Mouse (Mus musculus): Measurements from ENCODE around the gene Psmc3. TPM values are rescaled to one million over a fixed set of nuclear protein-coding genes. Genes with fewer than 3 reads are reported as not detected.

The Psmc3 gene
- 134 TPM for total RNA-seq (2023)

DNA sequence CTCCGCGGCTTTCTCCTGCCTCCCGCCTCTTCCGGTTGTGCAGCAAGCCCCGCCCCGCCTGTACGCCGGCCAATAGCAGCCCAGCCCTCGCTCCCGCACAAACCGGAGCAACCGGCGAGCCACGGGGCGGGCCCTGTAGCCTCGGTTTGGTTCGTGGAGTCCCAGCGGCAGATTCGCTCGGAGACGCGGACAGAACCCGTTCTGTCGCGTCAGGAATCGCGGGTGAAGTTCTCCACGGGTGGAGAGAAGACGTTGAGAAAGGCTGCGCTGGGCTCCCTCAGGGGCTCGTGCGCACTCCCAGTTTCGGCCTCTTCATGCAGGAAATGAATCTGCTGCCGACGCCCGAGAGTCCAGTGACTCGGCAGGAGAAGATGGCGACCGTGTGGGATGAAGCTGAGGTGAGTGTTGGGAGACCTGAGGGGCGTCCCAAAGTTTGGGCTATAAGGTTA is at the start of gene Psmc3:
Psmc3 (plus strand) TSS at position 76 of the 449 bp plus-strand sequence.

GRCm38 (mm10) chr2:91035385-91035784 is 18.4 kb upstream of the Psmc3 start, which contains the start of gene Rapsn:
Gene Rapsn, plus strand, starts transcription at chr2:91035620.

DNA sequence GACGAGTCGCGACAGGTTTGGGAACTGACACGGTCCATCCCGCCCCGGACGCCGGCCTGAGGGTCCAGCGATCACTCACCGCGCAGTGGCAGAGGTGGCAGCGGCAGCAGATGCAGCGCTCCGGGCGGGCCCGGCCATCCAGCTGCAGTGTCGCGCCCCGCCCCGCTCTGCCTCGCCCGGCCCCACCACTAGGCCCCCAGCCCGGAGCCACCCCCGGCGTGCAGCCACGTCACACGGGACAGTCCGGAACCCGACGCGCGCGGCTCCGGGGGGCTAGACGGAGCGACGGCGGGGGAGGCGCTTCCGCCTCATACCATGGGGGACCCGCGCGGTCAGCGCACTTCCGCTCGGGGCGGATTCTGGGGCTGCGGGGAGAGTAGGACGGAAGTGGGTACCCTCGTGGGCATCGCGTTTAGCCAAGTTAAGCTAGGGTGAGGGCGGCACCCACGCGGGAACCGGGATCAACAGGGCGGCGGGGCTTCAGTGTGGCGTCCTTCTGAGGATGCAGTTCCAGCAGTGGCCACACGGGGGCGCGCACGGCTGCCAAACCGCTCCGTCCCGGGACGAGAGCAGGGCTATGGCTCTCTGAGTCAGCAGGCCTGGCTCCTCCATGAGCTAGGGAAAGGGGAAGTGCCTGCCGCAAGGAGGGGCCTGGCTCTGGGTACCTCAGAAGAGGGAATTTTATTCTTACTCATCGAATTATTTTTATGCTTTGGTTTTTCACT is 16.4 kb downstream of the Psmc3 start, which contains the start of gene Slc39a13:
Slc39a13 (minus strand) TSS at position 342 of the 725 bp plus-strand sequence.

GRCm38 (mm10) chr2:91081775-91082695 is 28.2 kb downstream of the Psmc3 start, which contains the start of gene Spi1:
Gene Spi1, plus strand, starts transcription at chr2:91082390.

Other genes starting within 250 kb of the Psmc3 start
- gene Mtch2, start 206.9 kb upstream of the Psmc3 start, total RNA-seq (2023): 65.3 TPM
- gene C1qtnf4, start 168.1 kb upstream of the Psmc3 start, total RNA-seq (2023): 1.5 TPM
- gene Kbtbd4, start 149.3 kb upstream of the Psmc3 start, total RNA-seq (2023): 33.1 TPM
- 129 TPM for gene Ndufs3, start 149.2 kb upstream of the Psmc3 start, total RNA-seq (2023)
- 115 TPM for gene Celf1, start 113.6 kb upstream of the Psmc3 start, total RNA-seq (2023)
- gene Rapsn, start 18.4 kb upstream of the Psmc3 start, total RNA-seq (2023): 0.41 TPM
- 24.6 TPM for gene Slc39a13, start 16.4 kb downstream of the Psmc3 start, total RNA-seq (2023)
- gene Spi1, start 28.4 kb downstream of the Psmc3 start, total RNA-seq (2023): 7.2 TPM
- gene Mybpc3, start 64.1 kb downstream of the Psmc3 start, total RNA-seq (2023): 0.15 TPM
- 281 TPM for gene Madd, start 129.8 kb downstream of the Psmc3 start, total RNA-seq (2023)
- gene Nr1h3, start 148.8 kb downstream of the Psmc3 start, total RNA-seq (2023): 2.8 TPM
- 7.0 TPM for gene Acp2, start 148.9 kb downstream of the Psmc3 start, total RNA-seq (2023)
- gene Ddb2, start 183.0 kb downstream of the Psmc3 start, total RNA-seq (2023): 90.5 TPM
- gene Pacsin3, start 201.9 kb downstream of the Psmc3 start, total RNA-seq (2023): 1.4 TPM
- 143 TPM for gene Arfgap2, start 211.0 kb downstream of the Psmc3 start, total RNA-seq (2023)

Measured in CD4-positive naive resting alpha-beta T cell, adult 57 days (primary cell).